Mouse (Mus musculus): ENCODE measurements at regions not wholly inside any gene's neighbourhood (a gene's known extent, or its start where the extent isn't known, plus 50 kb on each side); places are given as distances from the start of the nearest gene placed in this dataset.

GRCm38 (mm10) chr11:23124198-23124951 is 117.0 kb downstream of the Fam161a start:
- ATAC-seq: peak; percentile 99
- Histone ChIP-seq H3K27me3 (replicated peaks; ENCODE audit: control insufficient read depth, insufficient read depth, low read length) (no peaks in the 10 kb centered on the region), H3K9ac (ENCODE audit: low read depth, low read length) (peak overlapping the region; percentile 40; the same call in 1 of the 2 replicates), H3K4me2 (ENCODE audit: low read depth, low read length) (peak overlapping the region; percentile 88), H3K9me3 (ENCODE audit: control insufficient read depth, low read length) (no peaks in the 10 kb centered on the region), H3K36me3 (ENCODE audit: control insufficient read depth, insufficient read depth, low read length) (no peaks in the 10 kb centered on the region), H3K27ac (ENCODE audit: low read length) (no peak overlapping the region), H3K4me3 (ENCODE audit: low read length) (peak overlapping the region; percentile 50), H3K4me1 (ENCODE audit: control insufficient read depth, insufficient read depth, low read length) (0 out of 2 replicates have a peak, but pooled peaks cover 5% of the 10 kb centered on the region)
- WGBS: 2% methylated on average over 23 of the region's 25 CpGs

GRCm38 (mm10) chr11:23131122-23131521 is 123.8 kb downstream of the Fam161a start:
- no peak for ATAC-seq
- Histone ChIP-seq H3K9ac (ENCODE audit: low read depth, low read length) (no peak overlapping the region), H3K4me3 (ENCODE audit: low read length) (no peak overlapping the region), H3K27me3 (replicated peaks; ENCODE audit: control insufficient read depth, insufficient read depth, low read length) (no peaks in the 10 kb centered on the region), H3K4me1 (ENCODE audit: control insufficient read depth, insufficient read depth, low read length) (no peaks in the 10 kb centered on the region), H3K36me3 (ENCODE audit: control insufficient read depth, insufficient read depth, low read length) (no peaks in the 10 kb centered on the region), H3K27ac (ENCODE audit: low read length) (no peak overlapping the region), H3K4me2 (ENCODE audit: low read depth, low read length) (no peak overlapping the region), H3K9me3 (ENCODE audit: control insufficient read depth, low read length) (no peaks in the 10 kb centered on the region)
- 44% methylated on average over 1 of the region's 1 CpGs for WGBS

GRCm38 (mm10) chr11:23131632-23132031 is 124.2 kb upstream of the Xpo1 start:
- H3K27me3 ChIP-seq (replicated peaks; ENCODE audit: control insufficient read depth, insufficient read depth, low read length): no peaks in the 10 kb centered on the region
- H3K27ac ChIP-seq (ENCODE audit: low read length): no peak overlapping the region
- WGBS: 73% methylated on average over 1 of the region's 1 CpGs
- H3K4me1 ChIP-seq (ENCODE audit: control insufficient read depth, insufficient read depth, low read length): no peaks in the 10 kb centered on the region
- H3K9me3 ChIP-seq (ENCODE audit: control insufficient read depth, low read length): no peaks in the 10 kb centered on the region
- no peak overlapping the region for H3K4me3 ChIP-seq (ENCODE audit: low read length)
- H3K9ac ChIP-seq (ENCODE audit: low read depth, low read length): no peak overlapping the region
- no peak for ATAC-seq
- no peak overlapping the region for H3K4me2 ChIP-seq (ENCODE audit: low read depth, low read length)
- H3K36me3 ChIP-seq (ENCODE audit: control insufficient read depth, insufficient read depth, low read length): no peaks in the 10 kb centered on the region

- Histone ChIP-seq H3K9me3 (ENCODE audit: control insufficient read depth, low read length) (no peaks in the 10 kb centered on the region), H3K27me3 (replicated peaks; ENCODE audit: control insufficient read depth, insufficient read depth, low read length) (no peaks in the 10 kb centered on the region), H3K27ac (ENCODE audit: low read length) (no peak overlapping the region), H3K9ac (ENCODE audit: low read depth, low read length) (no peak overlapping the region), H3K4me3 (ENCODE audit: low read length) (no peak overlapping the region), H3K36me3 (ENCODE audit: control insufficient read depth, insufficient read depth, low read length) (no peaks in the 10 kb centered on the region), H3K4me1 (ENCODE audit: control insufficient read depth, insufficient read depth, low read length) (no peaks in the 10 kb centered on the region), H3K4me2 (ENCODE audit: low read depth, low read length) (no peak overlapping the region)
- ATAC-seq: no peak
- WGBS: 56% methylated on average over 6 of the region's 6 CpGs
Measured at GRCm38 (mm10) chr11:23140429-23141099, 115.3 kb upstream of the Xpo1 start.

- Histone ChIP-seq H3K9ac (ENCODE audit: low read depth, low read length) (no peak overlapping the region), H3K36me3 (ENCODE audit: control insufficient read depth, insufficient read depth, low read length) (no peaks in the 10 kb centered on the region), H3K27ac (ENCODE audit: low read length) (no peak overlapping the region), H3K27me3 (replicated peaks; ENCODE audit: control insufficient read depth, insufficient read depth, low read length) (no peaks in the 10 kb centered on the region), H3K4me1 (ENCODE audit: control insufficient read depth, insufficient read depth, low read length) (no peaks in the 10 kb centered on the region), H3K9me3 (ENCODE audit: control insufficient read depth, low read length) (no peaks in the 10 kb centered on the region), H3K4me2 (ENCODE audit: low read depth, low read length) (no peak overlapping the region), H3K4me3 (ENCODE audit: low read length) (no peak overlapping the region)
- peak; percentile 26; the same call in 1 of the 2 replicates for ATAC-seq
- 47% methylated on average over 12 of the region's 12 CpGs for WGBS
Measured at GRCm38 (mm10) chr11:23141100-23141837, 114.6 kb upstream of the Xpo1 start.

GRCm38 (mm10) chr11:23148048-23148596 is 107.7 kb upstream of the Xpo1 start:
- H3K4me3 ChIP-seq (ENCODE audit: low read length): no peak overlapping the region
- H3K27ac ChIP-seq (ENCODE audit: low read length): no peak overlapping the region
- H3K4me1 ChIP-seq (ENCODE audit: control insufficient read depth, insufficient read depth, low read length): no peaks in the 10 kb centered on the region
- H3K9ac ChIP-seq (ENCODE audit: low read depth, low read length): no peak overlapping the region
- H3K4me2 ChIP-seq (ENCODE audit: low read depth, low read length): no peak overlapping the region
- H3K9me3 ChIP-seq (ENCODE audit: control insufficient read depth, low read length): no peaks in the 10 kb centered on the region
- 56% methylated on average over 8 of the region's 8 CpGs for WGBS
- H3K27me3 ChIP-seq (replicated peaks; ENCODE audit: control insufficient read depth, insufficient read depth, low read length): no peaks in the 10 kb centered on the region
- H3K36me3 ChIP-seq (ENCODE audit: control insufficient read depth, insufficient read depth, low read length): no peaks in the 10 kb centered on the region
- no peak for ATAC-seq

- Histone ChIP-seq H3K27ac (ENCODE audit: low read length) (no peak overlapping the region), H3K4me1 (ENCODE audit: control insufficient read depth, insufficient read depth, low read length) (no peaks in the 10 kb centered on the region), H3K9ac (ENCODE audit: low read depth, low read length) (no peak overlapping the region), H3K36me3 (ENCODE audit: control insufficient read depth, insufficient read depth, low read length) (no peaks in the 10 kb centered on the region), H3K27me3 (replicated peaks; ENCODE audit: control insufficient read depth, insufficient read depth, low read length) (no peaks in the 10 kb centered on the region), H3K9me3 (ENCODE audit: control insufficient read depth, low read length) (no peaks in the 10 kb centered on the region), H3K4me3 (ENCODE audit: low read length) (no peak overlapping the region), H3K4me2 (ENCODE audit: low read depth, low read length) (no peak overlapping the region)
- WGBS: 70% methylated on average over 5 of the region's 5 CpGs
- no peak for ATAC-seq
Measured at GRCm38 (mm10) chr11:23149556-23150244, 106.1 kb upstream of the Xpo1 start.

- H3K4me2 ChIP-seq (ENCODE audit: low read depth, low read length): no peak overlapping the region
- ATAC-seq: no peak
- no peaks in the 10 kb centered on the region for H3K36me3 ChIP-seq (ENCODE audit: control insufficient read depth, insufficient read depth, low read length)
- no peaks in the 10 kb centered on the region for H3K9me3 ChIP-seq (ENCODE audit: control insufficient read depth, low read length)
- 60% methylated on average over 1 of the region's 1 CpGs for WGBS
- H3K27ac ChIP-seq (ENCODE audit: low read length): no peak overlapping the region
- H3K27me3 ChIP-seq (replicated peaks; ENCODE audit: control insufficient read depth, insufficient read depth, low read length): no peaks in the 10 kb centered on the region
- no peaks in the 10 kb centered on the region for H3K4me1 ChIP-seq (ENCODE audit: control insufficient read depth, insufficient read depth, low read length)
- H3K4me3 ChIP-seq (ENCODE audit: low read length): no peak overlapping the region
- no peak overlapping the region for H3K9ac ChIP-seq (ENCODE audit: low read depth, low read length)
Measured at GRCm38 (mm10) chr11:23154851-23155250, 101.0 kb upstream of the Xpo1 start.

Measured in intestine, embryonic 16.5 days (tissue).